ENCODE assay signal across 9 mouse cellular contexts in genomic region chr1:75016846-75017245, GRCm38 (mm10).
A peak's percentile ranks its signal among the peaks of the same experiment; 100 is the strongest.
DNase-seq lines count a peak whose midpoint lies in the region; ATAC-seq and TF ChIP-seq lines count a peak whose summit lies in the region.
"Had no signal": no experiment of that assay in that cellular context is flagged by ENCODE, and none has a peak within 500 bp of the region (broad histone marks: within the 10 kb centered on the region; RNA-seq: fewer than 3 reads in every experiment).

No protein-coding gene starts in this region.

- no peak overlapping the region for H3K4me2 ChIP-seq in kidney, postnatal 0 days (ENCODE audit: low read length)
- H3K4me2 ChIP-seq in limb, embryonic 15.5 days, result no peak overlapping the region

- TF ChIP-seq CTCF in kidney, postnatal 0 days (IDR thresholded peaks at IDR 0.05; ENCODE audit: low read depth), result peak; percentile 95

- ATAC-seq in kidney, postnatal 0 days (replicated peaks; ENCODE audit: low FRiP score, low read depth), result peak; percentile 49; the same call in 1 of the 2 replicates
- ATAC-seq in limb, embryonic 15.5 days (ENCODE audit: insufficient number of reproducible peaks, low FRiP score, low TSS enrichment, low read depth), result no peak

- no peak overlapping the region for H3K9ac ChIP-seq in kidney, postnatal 0 days (ENCODE audit: low read depth, low read length)
- H3K9ac ChIP-seq in limb, embryonic 15.5 days, result no peak overlapping the region

- H3K36me3 ChIP-seq in kidney, postnatal 0 days (ENCODE audit: insufficient read depth, low read length), result no peaks in the 10 kb centered on the region
- no peaks in the 10 kb centered on the region for H3K36me3 ChIP-seq in limb, embryonic 15.5 days
- H3K36me3 ChIP-seq: heart, embryonic 13.5 days had no signal

- no peak overlapping the region for H3K4me3 ChIP-seq in kidney, postnatal 0 days (replicated peaks; ENCODE audit: low read depth, low read length)
- no peak overlapping the region for H3K4me3 ChIP-seq in limb, embryonic 15.5 days

- H3K4me1 ChIP-seq in kidney, postnatal 0 days (replicated peaks; ENCODE audit: insufficient read depth, low read length), result 0 out of 2 replicates have a peak, but pooled peaks cover 3% of the 10 kb centered on the region
- peaks cover 28% of the 10 kb centered on the region for H3K4me1 ChIP-seq in limb, embryonic 15.5 days

- H3K27ac ChIP-seq in kidney, postnatal 0 days, result no peak overlapping the region
- 0 out of 2 replicates have a peak overlapping the region, but pooled peaks have one; percentile 52 for H3K27ac ChIP-seq in limb, embryonic 15.5 days
- H3K27ac ChIP-seq: heart, embryonic 13.5 days had no signal

- WGBS in kidney, postnatal 0 days, result 2% methylated on average over 6 of the region's 6 CpGs
- under 1% methylated on average over 6 of the region's 6 CpGs for WGBS in limb, embryonic 15.5 days

- H3K9me3 ChIP-seq in kidney, postnatal 0 days (replicated peaks; ENCODE audit: low read length), result no peaks in the 10 kb centered on the region
- H3K9me3 ChIP-seq in limb, embryonic 15.5 days, result no peaks in the 10 kb centered on the region
- H3K9me3 ChIP-seq: heart, embryonic 13.5 days had no signal

- no peaks in the 10 kb centered on the region for H3K27me3 ChIP-seq in kidney, postnatal 0 days (ENCODE audit: insufficient read depth, low read length)
- no peaks in the 10 kb centered on the region for H3K27me3 ChIP-seq in limb, embryonic 15.5 days
- H3K27me3 ChIP-seq: heart, embryonic 13.5 days had no signal

- DNase-seq in A20 (ENCODE audit: low read depth, low spot score) (peak; percentile 77), ZHBTc4 (ENCODE audit: low read depth, low spot score) (peak; percentile 92)
- peak; percentile 88 to 89 for DNase-seq in cerebellum, postnatal 4 days (ENCODE audit: low spot score in 2 of 2)
- DNase-seq in gastrocnemius, postnatal 10 days, result peak; percentile 87
- peak; percentile 91 for DNase-seq in kidney, postnatal 0 days (ENCODE audit: low spot score)
- DNase-seq in ovary, adult 18-20 months (ENCODE audit: low spot score), result peak; percentile 54
- peak; percentile 59 for DNase-seq in thymus, postnatal 14 days
